Mouse (Mus musculus) midbrain, postnatal 0 days (tissue): ENCODE data around the gene Fxyd5. TPM values are rescaled to one million over a fixed set of nuclear protein-coding genes. Genes with fewer than 3 reads are reported as not detected.

Experiments
- ATAC-seq: fragments of 200-750 bp; cut with Nextera tagmentation; 2 replicates; pipeline ENCODE4 v1.8.0; 2017; ENCODE audit warnings: moderate number of reproducible peaks, mild to moderate bottlenecking, moderate TSS enrichment, moderate library complexity; ENCODE audit not compliant: low FRiP score
- DNase-seq: peaks from one replicate; pipeline ENCODE4 v3.0.0-alpha.2; 2015; ENCODE audit warnings: low spot score
- H3K27ac ChIP-seq: fragments of 300-500 bp; sonication (generic); 2 replicates; pipeline ENCODE4 v1.5.1; 2014; ENCODE audit warnings: low read depth, mild to moderate bottlenecking, low read length, mixed read lengths
- H3K27me3 ChIP-seq: fragments of 300-500 bp; sonication (generic); 2 replicates; pipeline ENCODE4 v1.6.1; 2014; ENCODE audit warnings: low read length, control low read depth, mixed read lengths; ENCODE audit not compliant: insufficient read depth
- H3K36me3 ChIP-seq: fragments of 300-500 bp; sonication (generic); 2 replicates; pipeline ENCODE4 v1.6.1; 2014; ENCODE audit warnings: low read length, control low read depth, mixed read lengths; ENCODE audit not compliant: insufficient read depth
- H3K4me1 ChIP-seq: fragments of 300-500 bp; sonication (generic); 2 replicates; pipeline ENCODE4 v1.6.1; 2014; ENCODE audit warnings: mild to moderate bottlenecking, control low read depth, antibody characterized with exemption, low read length, mixed read lengths; ENCODE audit not compliant: insufficient read depth
- H3K4me2 ChIP-seq: fragments of 300-500 bp; sonication (generic); 2 replicates; pipeline ENCODE4 v1.6.1; 2014; ENCODE audit warnings: low read depth, mild to moderate bottlenecking, low read length, mixed read lengths; ENCODE audit not compliant: poor library complexity, severe bottlenecking
- H3K4me3 ChIP-seq: fragments of 300-500 bp; sonication (generic); 2 replicates; pipeline ENCODE4 v1.5.1; 2014; ENCODE audit warnings: low read depth, mild to moderate bottlenecking, low read length, moderate library complexity
- H3K9ac ChIP-seq: fragments of 300-500 bp; sonication (generic); replicated peaks from 2 replicates; pipeline ENCODE4 v1.6.1; 2014; ENCODE audit warnings: mild to moderate bottlenecking, low read length, moderate library complexity, mixed read lengths; ENCODE audit not compliant: poor library complexity, severe bottlenecking
- H3K9me3 ChIP-seq: fragments of 300-500 bp; sonication (generic); 2 replicates; pipeline ENCODE4 v1.6.1; 2016; ENCODE audit warnings: low read length, control low read depth
- CTCF ChIP-seq: IDR thresholded peaks from 2 replicates; pipeline ENCODE4 v1.5.1; 2016; ENCODE audit warnings: antibody characterized with exemption, mild to moderate bottlenecking
- WGBS: fragments of 180-500 bp; shearing (Covaris S2); extraction: QIAGEN DNeasy Blood & Tissue Kit; methylation state at CpG from one replicate; pipeline ENCODE4 v1.1.7; 2014; 5-methylcytosine and 5-hydroxymethylcytosine counted together
- polyA plus RNA-seq: library from polyadenylated mRNA; unstranded; fragments of >200 nt; fragmentation: Nextera tagmentation; extraction: Ambion mirVana; gene quantifications from 2 replicates; pipeline ENCODE4 v1.2.1, GENCODE M21; 2015
- total RNA-seq: library from RNA; depleted of rRNA; stranded (reverse); fragments of >200 nt; gene quantifications from 2 replicates; pipeline ENCODE4 v1.2.3, GENCODE M21; 2014

The Fxyd5 gene
- total and polyA plus RNA-seq, 2 experiments from 2014 or later = 31.9 to 48.0 TPM

- Histone ChIP-seq H3K9me3 (no peaks in the 10 kb centered on the region), H3K4me1 (no peaks in the 10 kb centered on the region), H3K27me3 (no peaks in the 10 kb centered on the region), H3K4me2 (no peak overlapping the region), H3K9ac (no peak overlapping the region), H3K4me3 (no peak overlapping the region), H3K36me3 (no peaks in the 10 kb centered on the region), H3K27ac (no peak overlapping the region)
- no peak for DNase-seq
- WGBS = 62% methylated on average over 11 of the region's 11 CpGs
- ATAC-seq = no peak
- TF ChIP-seq CTCF = no peak
Measured at GRCm38 (mm10) chr7:31059919-31060620, 17.8 kb upstream of the Fxyd5 start.

- no peaks in the 10 kb centered on the region for H3K4me1 ChIP-seq
- H3K27me3 ChIP-seq = peaks cover under 1% of the 10 kb centered on the region; the same call in 1 of the 2 replicates
- no peaks in the 10 kb centered on the region for H3K9me3 ChIP-seq
- no peak within 1 kb of the TSS for H3K4me3 ChIP-seq
- 2% methylated on average over 2 of the region's 2 CpGs for WGBS
- ATAC-seq (peak; percentile 48; the same call in 1 of the 2 replicates), DNase-seq (peak; percentile 69)
- no peak within 1 kb of the TSS for H3K4me2 ChIP-seq
- no peaks in the 10 kb centered on the region for H3K36me3 ChIP-seq
- TF ChIP-seq CTCF = peak; percentile 82
- H3K27ac ChIP-seq = no peak within 1 kb of the TSS
- no peak within 1 kb of the TSS for H3K9ac ChIP-seq
Measured at GRCm38 (mm10) chr7:31059108-31059507, 16.8 kb upstream of the Fxyd5 start, which contains the start of gene Lgi4. Lgi4 (plus strand) TSS chr7:31059342.

GRCm38 (mm10) chr7:31058211-31058610, 15.9 kb upstream of the Fxyd5 start:
- H3K4me2 ChIP-seq = no peak overlapping the region
- H3K4me3 ChIP-seq = no peak overlapping the region
- TF ChIP-seq CTCF = no peak
- no peak overlapping the region for H3K9ac ChIP-seq
- H3K9me3 ChIP-seq = no peaks in the 10 kb centered on the region
- no peaks in the 10 kb centered on the region for H3K36me3 ChIP-seq
- H3K27ac ChIP-seq = no peak overlapping the region
- H3K27me3 ChIP-seq = peaks cover 7% of the 10 kb centered on the region
- WGBS = 90% methylated on average over 6 of the region's 6 CpGs
- DNase-seq (no peak), ATAC-seq (no peak)
- no peaks in the 10 kb centered on the region for H3K4me1 ChIP-seq

- no peak overlapping the region for H3K9ac ChIP-seq
- no peak overlapping the region for H3K4me2 ChIP-seq
- H3K9me3 ChIP-seq = no peaks in the 10 kb centered on the region
- ATAC-seq (no peak), DNase-seq (no peak)
- WGBS = 73% methylated on average over 5 of the region's 5 CpGs
- H3K36me3 ChIP-seq = no peaks in the 10 kb centered on the region
- H3K4me3 ChIP-seq = no peak overlapping the region
- 0 out of 2 replicates have a peak, but pooled peaks cover under 1% of the 10 kb centered on the region for H3K4me1 ChIP-seq
- no peak overlapping the region for H3K27ac ChIP-seq
- TF ChIP-seq CTCF = no peak
- peaks cover 10% of the 10 kb centered on the region for H3K27me3 ChIP-seq
Measured at GRCm38 (mm10) chr7:31057730-31058129, 15.4 kb upstream of the Fxyd5 start.

- Histone ChIP-seq H3K9ac (no peak within 1 kb of the TSS), H3K4me2 (no peak within 1 kb of the TSS), H3K36me3 (no peaks in the 10 kb centered on the region), H3K4me3 (no peak within 1 kb of the TSS), H3K27me3 (peaks cover 13% of the 10 kb centered on the region), H3K27ac (no peak within 1 kb of the TSS), H3K4me1 (peaks cover 6% of the 10 kb centered on the region; the same call in 1 of the 2 replicates), H3K9me3 (no peaks in the 10 kb centered on the region)
- no peak for ATAC-seq
- TF ChIP-seq CTCF = no peak
- no peak for DNase-seq
- WGBS = 72% methylated on average over 2 of the region's 2 CpGs
Measured at GRCm38 (mm10) chr7:31057071-31057470, 14.8 kb upstream of the Fxyd5 start, which contains the start of gene Fxyd1. Fxyd1 (minus strand) TSS chr7:31057199.

- H3K9ac ChIP-seq = no peak overlapping the region
- DNase-seq = no peak
- peaks cover 14% of the 10 kb centered on the region for H3K27me3 ChIP-seq
- no peak overlapping the region for H3K4me3 ChIP-seq
- peaks cover 6% of the 10 kb centered on the region; the same call in 1 of the 2 replicates for H3K4me1 ChIP-seq
- no peak overlapping the region for H3K27ac ChIP-seq
- 74% methylated on average over 7 of the region's 7 CpGs for WGBS
- no peak overlapping the region for H3K4me2 ChIP-seq
- ATAC-seq = no peak
- H3K36me3 ChIP-seq = no peaks in the 10 kb centered on the region
- TF ChIP-seq CTCF = no peak
- no peaks in the 10 kb centered on the region for H3K9me3 ChIP-seq
Measured at GRCm38 (mm10) chr7:31056448-31056847, 14.2 kb upstream of the Fxyd5 start.
